Mouse (Mus musculus) cerebral cortex, adult 2 months (tissue): ENCODE measurements around the gene Lifr.

Source experiments
- WGBS: fragments of 180-500 bp; shearing (Covaris S2); methylation state at CpG from one replicate; pipeline ENCODE4 v1.1.7; 2018; 5-methylcytosine and 5-hydroxymethylcytosine counted together

Gene Lifr

DNA sequence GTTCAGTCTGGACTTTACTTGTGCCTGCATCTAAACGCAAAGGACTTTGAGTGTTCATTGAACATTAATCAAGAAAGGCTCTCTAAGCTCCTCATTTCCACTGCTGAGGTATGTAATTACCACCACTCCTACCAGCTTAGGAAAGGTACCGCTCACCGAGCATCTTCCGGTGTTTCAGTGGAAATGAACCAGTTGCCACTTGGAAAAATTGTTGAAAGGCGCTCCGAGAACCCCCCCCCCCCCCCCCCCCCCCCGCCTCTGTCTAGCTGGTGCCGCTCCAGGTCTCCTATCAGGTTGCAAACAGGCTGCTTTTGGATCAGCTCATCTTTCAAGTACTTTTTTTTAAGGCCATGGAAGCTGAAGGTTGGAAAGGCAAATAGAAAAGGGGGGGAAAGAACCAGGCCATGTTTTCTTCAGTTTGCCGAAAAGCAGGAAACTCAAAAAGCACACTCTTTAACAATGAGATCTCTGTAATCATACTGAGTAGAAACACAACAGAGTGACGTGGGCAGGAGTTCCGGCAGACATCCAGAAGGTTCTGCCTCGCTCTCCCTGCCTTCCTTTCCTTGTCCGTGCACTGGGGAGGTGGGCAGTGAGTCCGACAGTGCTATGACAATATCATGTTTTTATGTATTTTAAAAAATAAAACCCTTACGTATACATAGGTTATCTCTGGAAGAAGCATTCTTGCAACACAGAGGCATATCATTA lies 9.3 kb upstream of the Lifr start:
- WGBS, result 59% methylated on average over 15 of the region's 15 CpGs

DNA sequence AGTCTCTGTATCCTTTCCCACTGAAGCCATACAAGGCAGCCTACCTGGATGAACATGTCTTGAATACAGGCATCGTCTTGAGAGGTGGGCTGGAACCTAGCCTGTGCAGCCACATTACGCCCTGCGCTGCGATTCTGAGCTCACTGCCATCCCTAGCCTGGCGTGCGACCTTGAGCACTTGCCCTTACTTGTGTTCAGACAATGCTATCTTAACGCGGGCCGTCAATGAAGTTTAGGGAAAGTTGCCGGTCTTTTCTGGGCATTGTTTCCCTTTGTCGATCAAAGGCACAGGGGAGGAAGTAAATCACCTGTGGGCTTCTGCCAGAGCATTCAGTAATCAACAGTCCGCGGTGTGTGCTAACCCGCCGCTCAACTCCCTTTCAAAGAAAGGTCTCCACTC lies 8.6 kb upstream of the Lifr start:
- 63% methylated on average over 15 of the region's 15 CpGs for WGBS

DNA sequence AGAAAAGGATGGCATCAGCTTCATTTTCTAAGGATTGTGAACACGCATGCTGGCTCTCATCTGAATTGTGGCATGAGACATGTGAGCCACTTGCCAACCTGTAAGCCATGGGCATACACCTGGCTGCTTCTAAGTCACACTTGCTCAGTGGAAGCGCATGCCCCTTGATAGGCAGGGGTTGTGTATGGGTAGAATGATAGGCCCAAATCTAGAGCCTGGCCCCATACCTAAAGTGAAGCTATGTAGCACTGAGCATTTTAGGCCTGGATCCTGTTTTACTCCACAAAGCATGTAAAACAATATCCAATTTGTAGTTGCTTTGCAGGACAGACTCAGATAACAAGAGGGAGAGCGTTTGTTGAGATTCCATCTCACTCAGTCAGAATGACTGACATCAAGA lies 7.5 kb upstream of the Lifr start:
- 96% methylated on average over 3 of the region's 3 CpGs for WGBS

DNA sequence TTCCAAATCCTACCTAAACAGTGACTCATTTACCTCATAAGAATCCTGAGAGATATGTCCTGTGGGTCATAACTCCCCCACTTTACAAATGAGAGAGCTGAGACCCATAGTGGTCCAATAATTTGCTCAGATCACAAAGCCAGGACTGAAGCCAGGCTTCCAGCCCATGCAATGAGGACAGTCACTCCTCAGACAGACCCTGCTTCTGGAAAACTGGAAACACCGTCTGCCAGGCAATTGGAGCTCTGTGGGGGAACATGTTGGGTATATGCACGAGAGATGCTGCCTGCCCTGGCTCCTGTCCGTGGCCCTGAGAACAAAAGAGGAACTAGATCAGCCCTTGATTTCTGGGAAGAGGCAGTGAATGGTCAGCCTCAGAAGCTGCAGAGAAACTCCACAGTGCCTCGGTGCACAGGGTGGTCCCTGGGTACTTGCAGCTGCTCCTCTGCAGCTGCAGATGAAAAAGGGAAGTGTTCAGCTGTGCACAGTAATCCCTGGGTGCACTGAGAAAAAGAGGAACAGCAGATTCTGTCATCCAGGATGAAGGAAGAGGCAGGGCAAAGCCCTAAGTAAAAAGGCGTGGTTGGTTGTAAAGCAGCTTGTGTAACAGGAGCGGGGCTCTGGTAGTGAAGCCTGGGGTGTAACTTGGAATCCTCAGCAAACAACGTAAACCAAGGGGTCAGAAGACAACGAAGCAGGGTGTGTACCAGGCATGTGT lies 5.5 kb upstream of the Lifr start:
- WGBS, result 62% methylated on average over 8 of the region's 8 CpGs

DNA sequence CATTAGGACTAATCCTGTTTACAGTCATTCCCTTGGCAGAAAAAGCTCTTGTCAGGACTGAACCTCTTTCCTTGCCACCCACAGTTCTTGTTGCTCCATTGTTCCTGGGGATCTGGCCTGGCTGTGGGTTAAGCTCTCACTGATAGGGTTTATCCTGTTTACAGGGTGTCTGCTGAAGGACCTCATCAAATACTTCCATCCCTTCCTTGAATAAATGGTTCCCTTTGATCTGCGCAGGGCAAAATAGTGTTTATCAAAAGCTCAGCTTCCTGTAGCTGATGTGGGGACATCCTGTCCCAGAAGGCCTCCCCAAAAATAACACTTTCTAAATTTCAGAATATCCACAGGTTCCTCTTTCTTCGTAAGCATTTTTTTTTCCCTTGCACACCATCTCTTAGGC lies 1.7 kb upstream of the Lifr start:
- 75% methylated on average over 2 of the region's 2 CpGs for WGBS

DNA sequence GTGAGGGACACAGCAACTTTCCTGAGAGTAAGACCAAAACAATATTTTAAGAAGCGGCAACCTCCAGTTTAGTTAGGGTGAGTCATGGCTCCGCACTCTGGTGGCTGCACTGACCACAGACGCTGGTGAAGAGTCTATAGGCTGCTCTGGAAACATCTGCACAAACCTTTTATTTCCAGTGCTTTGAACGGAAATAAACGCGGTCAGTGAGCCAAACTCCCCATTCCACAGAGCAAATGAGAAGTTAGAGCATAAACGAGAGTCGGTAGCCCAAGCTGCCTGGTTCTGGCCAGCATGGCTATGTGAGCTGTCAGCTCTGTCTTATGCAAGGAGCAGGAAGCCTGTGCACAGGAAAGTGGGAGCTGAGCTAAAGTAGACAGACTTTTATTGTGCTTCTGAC lies 1.9 kb downstream of the Lifr start:
- WGBS, result 36% methylated on average over 8 of the region's 8 CpGs

DNA sequence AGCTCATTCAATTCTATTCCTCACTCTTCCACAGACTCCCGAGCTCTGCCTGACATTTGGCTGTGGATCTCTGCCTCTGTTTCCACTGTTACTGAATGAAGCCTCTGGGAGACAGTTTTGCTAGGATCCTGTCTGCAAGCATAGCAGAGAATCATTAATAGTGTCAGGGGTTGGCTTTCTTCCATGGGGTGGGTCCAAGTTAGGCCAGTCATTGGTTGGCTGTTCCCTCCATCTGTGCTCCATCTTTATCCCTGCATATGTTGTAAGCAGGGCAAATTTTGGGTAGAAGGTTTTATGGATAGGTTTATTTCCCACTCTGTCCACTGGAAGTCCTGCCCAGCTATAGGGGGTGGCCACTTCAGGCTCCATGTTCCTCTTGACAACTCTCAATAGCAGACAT lies 9.0 kb downstream of the Lifr start:
- 73% methylated on average over 1 of the region's 1 CpGs for WGBS

DNA sequence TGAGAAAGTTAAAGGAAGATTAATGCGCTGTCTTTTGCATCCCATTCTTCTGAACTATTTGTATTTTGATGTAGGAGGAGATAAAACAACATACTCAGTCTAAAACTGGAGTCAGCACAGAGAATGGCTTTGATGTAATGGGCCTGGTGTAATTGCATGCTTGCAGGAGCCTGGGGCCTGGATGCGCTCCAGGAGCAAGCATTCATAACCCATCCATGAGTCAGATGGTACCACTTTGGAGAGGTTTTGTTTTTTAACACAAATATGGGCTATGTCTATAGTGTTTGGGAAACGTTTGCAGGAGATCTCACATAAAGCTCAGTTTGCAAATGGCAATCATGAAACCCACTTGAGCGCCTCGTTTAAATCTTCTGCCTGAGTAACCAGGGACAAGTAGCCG lies 9.8 kb downstream of the Lifr start:
- 64% methylated on average over 6 of the region's 6 CpGs for WGBS

DNA sequence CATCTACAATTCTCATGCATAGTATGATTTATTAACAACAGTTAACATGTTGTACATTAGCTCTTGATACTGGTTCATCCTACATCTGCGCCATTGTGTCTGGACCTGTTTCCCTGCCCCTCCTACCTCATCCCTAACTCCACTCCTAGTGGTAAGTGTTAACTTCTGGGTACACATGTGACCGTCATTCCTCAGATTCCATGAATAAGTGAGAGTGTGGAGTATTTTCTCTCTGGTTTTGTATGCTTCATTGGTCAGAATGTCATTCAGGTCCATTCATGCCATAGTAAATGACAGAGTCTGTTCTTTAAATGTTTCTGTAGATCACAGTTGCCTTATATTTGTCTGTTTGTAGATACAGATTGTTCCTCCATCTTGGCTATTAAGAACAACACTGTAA lies 12.6 kb downstream of the Lifr start:
- 99% methylated on average over 2 of the region's 2 CpGs for WGBS

DNA sequence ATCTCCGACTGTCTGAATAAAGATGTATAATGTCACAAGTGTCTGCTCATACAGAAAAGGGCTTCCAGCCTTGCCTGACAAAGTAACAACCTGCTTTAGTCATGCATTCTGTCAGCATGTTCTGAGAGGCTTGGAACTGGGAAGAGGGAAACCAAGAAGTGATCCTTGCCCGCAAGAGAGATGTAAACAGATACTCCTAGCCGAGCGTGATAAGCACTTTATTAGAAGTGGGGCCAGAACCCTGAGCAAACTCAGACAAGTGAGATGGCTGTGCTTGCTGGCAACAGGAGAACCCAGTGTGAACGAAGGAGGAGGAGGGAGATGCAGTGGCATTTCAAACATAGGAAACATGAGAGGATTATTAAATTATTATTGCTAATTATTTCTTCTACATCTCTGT lies 14.8 kb downstream of the Lifr start:
- WGBS, result 85% methylated on average over 5 of the region's 5 CpGs

DNA sequence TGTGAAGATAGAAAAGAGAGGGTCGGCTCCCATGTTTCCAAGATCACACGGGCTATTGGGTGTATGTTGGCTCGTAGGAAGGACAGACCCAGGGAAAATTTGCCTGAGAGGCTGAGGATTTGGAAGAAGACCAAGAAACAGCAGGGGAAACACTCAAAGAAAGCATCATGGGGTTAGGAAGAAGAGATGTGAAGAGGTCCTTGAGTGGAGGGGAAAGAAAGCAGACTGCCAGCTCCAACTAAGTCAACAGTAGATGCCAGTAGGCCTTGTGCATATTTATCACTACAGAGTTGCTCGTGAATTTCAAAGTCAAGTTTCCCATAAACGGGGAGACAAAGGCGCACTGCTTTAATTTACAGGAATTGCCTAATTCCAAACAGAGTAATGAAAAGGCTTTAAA lies 17.7 kb downstream of the Lifr start:
- 86% methylated on average over 6 of the region's 6 CpGs for WGBS

DNA sequence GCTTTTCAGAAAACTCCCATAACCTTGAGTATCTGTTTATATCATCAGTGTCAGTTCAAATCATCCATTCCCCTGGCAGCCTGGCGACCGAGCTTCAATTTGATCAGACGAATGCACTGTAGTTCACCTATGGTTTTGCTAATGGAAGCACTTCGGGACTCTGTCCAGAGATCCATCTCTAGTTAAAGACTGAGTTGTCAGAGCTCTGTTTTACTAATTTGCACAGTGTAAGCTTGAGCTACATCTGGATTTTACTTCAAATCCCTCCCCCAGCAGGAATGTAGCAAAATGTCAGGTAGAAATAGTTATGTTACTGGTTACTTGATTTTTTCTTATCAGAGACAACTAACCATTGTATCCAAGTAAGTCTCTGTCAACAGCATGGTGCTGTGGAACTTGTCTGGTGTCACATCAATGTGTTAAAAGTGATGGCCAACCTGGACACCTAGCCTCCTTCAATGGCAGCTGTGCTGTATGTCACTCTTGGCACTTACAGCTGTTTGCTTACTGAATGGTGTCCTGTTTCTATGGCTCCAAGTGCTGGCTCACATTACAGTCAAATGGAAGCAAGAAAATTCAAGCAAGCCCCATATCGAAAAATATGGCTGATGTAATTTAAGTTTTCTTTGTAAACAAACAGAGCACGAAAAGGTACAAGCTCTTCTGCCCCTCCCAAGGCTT lies 22.0 kb downstream of the Lifr start:
- WGBS, result 93% methylated on average over 6 of the region's 6 CpGs

DNA sequence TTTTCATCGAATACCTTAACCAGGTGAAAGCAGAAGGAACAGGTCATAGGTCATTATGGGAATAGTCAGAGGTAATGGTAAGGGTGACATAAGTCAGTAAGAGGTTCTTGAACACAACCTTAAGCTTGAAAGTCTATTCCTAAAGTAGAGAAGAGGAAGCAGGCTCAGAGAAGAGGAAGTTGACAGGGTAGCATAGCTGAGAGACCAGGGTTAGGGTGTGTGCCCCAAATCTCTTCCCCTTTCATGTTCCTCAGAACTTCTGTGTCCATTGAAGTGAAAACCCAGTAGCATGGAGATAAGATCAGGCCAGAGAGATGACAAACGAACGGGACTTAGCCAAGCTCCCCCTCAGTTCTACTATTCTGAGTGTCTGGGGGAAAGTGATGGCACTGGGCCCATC lies 23.5 kb downstream of the Lifr start:
- WGBS, result 71% methylated on average over 3 of the region's 3 CpGs

DNA sequence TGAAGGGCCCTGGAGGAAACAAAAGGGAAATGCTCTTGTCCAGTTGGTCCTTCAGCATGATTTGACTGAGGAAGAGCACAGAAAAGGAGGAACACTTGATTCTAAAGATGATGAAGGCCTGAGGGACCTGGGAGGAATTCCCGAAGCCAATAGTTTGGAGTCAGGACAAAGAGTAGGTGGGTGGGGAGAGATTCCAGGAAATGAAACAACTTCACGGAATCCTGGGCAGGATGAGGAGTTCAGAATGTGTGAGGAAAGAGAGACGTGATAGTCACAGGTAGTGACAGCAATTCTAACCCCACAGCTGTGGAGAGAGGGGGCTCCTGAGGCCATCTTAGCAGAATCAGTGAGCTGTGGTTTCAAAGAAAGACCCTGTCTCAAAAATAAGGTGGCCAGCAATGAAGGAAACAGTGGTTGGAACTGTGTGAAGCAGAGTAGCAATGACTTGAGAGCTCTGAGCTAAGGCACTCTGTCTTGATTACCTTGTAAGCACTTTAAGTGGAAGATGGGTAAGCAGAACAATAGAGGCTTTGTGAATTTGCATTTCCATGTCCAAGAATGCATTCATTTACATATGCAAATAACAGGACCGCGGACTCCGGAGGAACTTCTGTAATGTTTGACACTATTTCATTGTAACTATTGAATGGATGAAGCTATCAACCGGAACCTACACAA lies 25.1 kb downstream of the Lifr start:
- WGBS, result 64% methylated on average over 7 of the region's 7 CpGs

DNA sequence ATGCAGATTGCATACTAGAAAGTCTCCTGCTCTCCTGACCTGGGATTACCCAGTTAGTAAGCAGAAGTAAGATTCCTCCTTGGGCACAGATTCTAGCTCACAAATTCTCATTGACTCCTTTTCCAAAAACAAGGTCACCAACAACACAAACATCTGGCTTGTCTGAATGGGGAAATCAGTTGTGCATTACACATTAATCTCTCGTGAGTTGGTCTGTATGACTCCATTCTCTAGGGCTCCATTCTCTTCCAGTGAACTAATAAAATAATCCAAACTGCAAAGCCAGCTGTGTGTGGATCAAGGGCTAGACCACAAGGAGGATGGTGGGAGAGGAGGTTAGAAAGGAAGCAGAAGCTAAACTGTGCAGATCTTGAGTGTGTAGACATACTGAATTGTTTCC lies 25.8 kb downstream of the Lifr start:
- 89% methylated on average over 1 of the region's 1 CpGs for WGBS

DNA sequence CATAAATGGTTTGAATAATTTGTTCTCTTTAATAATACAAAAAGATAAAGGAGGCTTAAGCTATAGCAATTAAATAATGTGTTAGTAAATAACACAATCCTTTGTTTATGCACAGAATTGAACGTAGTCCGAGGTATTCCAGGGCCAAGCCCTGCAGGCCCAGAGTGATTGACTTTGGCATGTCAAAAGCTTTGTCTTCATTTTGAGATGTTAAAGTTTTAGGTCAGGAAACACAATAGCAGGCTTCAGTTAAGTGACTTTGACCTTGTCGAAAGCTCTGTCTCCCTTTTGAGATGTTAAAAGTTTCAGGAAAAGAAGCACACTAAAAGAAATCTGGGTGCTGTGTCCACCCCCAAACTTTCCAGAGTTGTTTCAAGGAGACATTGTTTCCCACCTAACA lies 26.3 kb downstream of the Lifr start:
- 94% methylated on average over 3 of the region's 3 CpGs for WGBS

DNA sequence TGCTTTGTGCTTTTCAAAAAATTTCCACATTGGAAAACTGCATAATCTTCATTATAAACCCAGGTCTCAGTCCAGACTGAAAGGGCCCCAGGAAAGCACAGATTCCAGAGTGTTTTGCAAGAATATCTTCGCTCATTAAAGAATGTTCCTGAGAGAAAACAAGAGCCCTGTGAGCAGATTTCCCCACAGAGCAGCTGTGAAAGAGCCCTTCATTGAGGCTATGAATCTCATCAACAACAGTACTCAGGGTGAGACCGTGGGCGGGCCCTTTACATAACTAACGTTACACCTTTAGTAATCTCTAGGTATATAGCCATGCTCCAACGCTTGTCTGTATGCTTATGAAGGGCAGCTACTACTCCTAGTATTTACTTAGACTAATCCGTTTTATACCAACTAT lies 27.5 kb downstream of the Lifr start:
- WGBS, result 60% methylated on average over 6 of the region's 6 CpGs

DNA sequence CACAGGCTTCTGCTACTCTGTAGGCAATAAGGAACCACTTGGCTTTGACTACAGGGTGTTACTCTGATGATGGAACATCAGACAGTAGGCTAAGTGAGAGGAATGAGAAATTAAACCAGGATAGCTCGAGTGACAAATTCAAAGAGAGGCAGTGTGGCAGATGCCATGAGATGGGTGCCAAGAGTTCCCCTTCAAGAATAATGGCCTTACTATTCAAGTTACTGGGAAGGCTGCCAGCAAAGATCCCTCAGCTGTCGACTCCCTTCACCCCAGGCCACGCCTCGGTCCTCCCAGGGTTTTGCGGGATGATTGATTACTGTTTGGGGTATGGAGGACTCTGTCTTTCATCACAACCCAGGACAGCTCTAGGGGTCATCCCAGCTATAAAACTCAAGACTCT lies 28.4 kb downstream of the Lifr start:
- WGBS, result 42% methylated on average over 5 of the region's 5 CpGs

DNA sequence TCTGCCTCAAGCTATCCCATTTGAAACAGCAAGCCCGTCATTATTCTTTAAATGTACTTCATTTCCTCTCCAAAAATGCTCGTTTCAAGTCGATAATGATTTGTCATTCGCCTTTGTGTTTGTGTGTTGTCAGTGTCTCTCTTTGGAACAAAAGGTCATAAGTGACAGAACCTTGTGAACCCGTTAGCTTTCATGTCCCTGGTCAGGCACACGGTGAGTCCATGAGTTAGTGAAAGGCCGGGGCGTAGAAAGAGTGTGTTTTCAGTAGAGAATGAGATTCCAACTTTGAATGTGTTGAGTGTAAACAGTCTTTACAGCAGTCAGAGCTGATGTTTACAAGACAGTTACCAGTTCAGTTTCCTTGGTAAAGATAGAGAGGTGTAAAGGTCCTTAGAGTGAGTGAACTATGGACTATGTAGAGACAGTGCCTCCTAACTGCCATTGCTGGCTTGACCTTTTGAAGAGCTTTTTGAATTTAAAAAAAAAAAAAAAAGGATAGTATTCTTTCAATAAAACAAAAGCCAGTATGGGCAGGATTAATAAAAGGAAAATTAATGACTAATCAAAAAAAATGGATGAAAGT lies 29.6 kb downstream of the Lifr start:
- WGBS, result 79% methylated on average over 8 of the region's 8 CpGs

DNA sequence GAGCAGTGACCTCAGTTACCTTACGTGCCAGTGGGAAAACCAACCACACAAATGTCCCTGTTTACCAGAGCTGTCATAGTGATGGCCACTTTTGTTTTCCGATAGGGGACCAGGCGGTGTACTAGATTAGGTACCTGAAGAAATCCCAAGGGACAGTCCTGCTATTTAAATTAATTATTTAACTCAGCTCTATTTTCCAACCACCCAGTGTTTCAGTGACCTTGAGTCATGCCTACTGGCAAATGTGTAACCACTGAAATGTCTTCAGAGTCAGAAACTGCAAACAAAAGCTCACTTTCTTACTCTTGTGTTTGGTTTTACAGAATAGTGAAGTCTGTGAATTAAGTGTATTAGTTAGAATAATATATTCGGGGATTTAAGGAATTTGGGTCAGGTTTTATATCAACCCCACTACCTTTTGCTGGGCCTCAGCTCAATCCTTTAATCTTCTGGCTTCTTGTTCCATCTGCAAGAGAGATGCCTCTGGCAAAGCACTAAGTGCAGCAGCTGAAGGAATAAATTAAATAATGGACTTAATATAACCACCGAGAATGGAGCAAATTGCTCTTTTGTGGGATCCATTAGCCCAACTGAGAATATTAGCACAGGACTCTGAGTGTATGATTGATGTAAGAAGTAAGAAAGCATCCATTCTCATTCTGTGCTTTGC lies 33.5 kb downstream of the Lifr start:
- 82% methylated on average over 5 of the region's 5 CpGs for WGBS

DNA sequence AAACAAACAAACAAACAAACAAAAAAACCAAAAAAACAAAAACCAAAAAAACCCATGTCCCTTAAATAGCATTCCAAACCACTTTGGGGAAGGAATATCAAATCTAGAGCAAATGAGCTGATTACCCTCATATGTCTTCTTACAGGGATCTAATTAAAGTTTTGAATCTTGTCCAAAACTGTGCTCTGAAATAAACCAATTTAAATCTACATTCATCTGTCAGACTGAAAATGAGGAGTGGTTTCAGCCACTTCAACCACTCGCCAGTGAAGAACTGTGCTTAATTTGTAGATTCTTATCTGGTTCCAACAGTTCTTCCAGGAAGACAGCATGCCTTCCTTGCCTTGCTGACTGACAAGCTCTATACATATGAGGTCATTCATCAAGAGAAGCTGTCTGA lies 35.8 kb downstream of the Lifr start:
- WGBS, result 55% methylated on average over 1 of the region's 1 CpGs
